Mouse (Mus musculus): Measurements from ENCODE around the gene Arhgef2. TPM values are rescaled to one million over a fixed set of nuclear protein-coding genes. Genes with fewer than 3 reads are reported as not detected.
"Not testable (repeated sequence)": the region's sequence is repeated elsewhere in the genome, so short reads cannot be mapped to it uniquely, and the experiment has no call there.

Arhgef2 gene
- polyA plus RNA-seq (2015; fragmentation: Nextera tagmentation; extraction: Ambion mirVana), result 96.6 and 97.9 TPM in 2 replicates

DNA sequence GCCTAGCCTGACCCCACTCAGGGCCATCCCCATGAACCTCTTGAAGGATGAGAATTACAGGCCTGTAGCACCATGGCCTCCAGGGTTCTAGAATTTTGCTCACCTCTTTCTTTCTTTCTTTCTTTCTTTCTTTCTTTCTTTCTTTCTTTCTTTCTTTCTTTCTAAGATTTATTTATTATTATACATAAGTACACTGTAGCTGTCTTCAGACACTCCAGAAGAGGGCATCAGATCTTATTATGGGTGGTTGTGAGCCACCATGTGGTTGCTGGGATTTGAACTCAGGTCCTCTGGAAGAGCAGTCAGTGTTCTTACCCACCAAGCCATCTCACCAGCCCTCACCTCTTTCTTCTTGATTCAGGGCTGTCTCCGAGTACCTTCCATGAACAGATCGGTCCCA lies at the start of gene Arhgef2:
Gene Arhgef2, plus strand, starts transcription at position 301 of the 400 bp plus-strand sequence.
- not testable (repeated sequence) for H3K9ac ChIP-seq; H3K4me3 ChIP-seq (replicated peaks); ATAC-seq (ENCODE audit: insufficient number of reproducible peaks, low FRiP score, low TSS enrichment, low read depth); H3K36me3 ChIP-seq; H3K4me2 ChIP-seq (replicated peaks); H3K27me3 ChIP-seq; H3K9me3 ChIP-seq (replicated peaks); H3K27ac ChIP-seq (replicated peaks)
- H3K4me1 ChIP-seq, result peaks cover 11% of the 10 kb centered on the region
- WGBS, result 93% methylated on average over 2 of the region's 2 CpGs

DNA sequence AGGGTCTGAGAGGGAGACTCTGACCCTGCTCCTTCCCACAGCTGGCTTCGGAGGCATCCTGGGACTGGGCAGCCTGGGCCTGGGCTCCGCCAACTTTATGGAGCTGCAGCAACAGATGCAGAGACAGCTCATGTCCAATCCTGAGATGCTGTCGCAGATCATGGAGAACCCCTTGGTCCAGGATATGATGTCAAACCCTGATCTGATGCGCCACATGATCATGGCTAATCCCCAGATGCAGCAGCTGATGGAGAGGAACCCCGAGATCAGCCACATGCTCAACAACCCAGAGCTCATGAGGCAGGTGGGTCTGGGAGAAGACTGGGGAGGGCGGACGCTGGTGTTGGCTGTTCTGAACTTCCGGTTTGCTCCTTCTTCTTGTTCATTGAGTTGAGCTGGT lies 49.1 kb upstream of the Arhgef2 start:
- H3K4me2 ChIP-seq (replicated peaks), result no peak overlapping the region
- no peak for ATAC-seq (ENCODE audit: insufficient number of reproducible peaks, low FRiP score, low TSS enrichment, low read depth)
- no peak overlapping the region for H3K4me3 ChIP-seq (replicated peaks)
- H3K27me3 ChIP-seq, result no peaks in the 10 kb centered on the region
- peaks cover 59% of the 10 kb centered on the region for H3K36me3 ChIP-seq
- H3K4me1 ChIP-seq, result peaks cover 20% of the 10 kb centered on the region
- 89% methylated on average over 8 of the region's 8 CpGs for WGBS
- no peak overlapping the region for H3K27ac ChIP-seq (replicated peaks)
- H3K9ac ChIP-seq, result no peak overlapping the region
- no peaks in the 10 kb centered on the region for H3K9me3 ChIP-seq (replicated peaks)

DNA sequence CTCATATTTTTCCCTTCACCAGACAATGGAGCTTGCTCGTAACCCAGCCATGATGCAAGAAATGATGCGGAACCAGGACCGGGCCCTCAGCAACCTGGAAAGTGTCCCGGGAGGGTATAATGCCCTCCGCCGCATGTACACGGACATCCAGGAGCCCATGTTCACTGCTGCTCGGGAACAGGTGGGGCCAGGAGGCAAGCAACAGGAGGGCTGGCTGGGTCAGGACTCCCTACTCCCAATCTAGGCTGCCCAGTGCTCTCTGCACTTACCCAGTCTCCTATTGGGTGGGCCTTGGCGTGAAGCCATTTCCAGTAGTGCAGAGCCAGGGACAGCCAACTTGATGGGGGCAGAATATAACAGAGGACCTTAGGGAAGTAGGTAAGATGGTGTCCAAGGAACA lies 46.2 kb upstream of the Arhgef2 start:
- no peak for ATAC-seq (ENCODE audit: insufficient number of reproducible peaks, low FRiP score, low TSS enrichment, low read depth)
- WGBS, result 93% methylated on average over 9 of the region's 9 CpGs
- H3K9ac ChIP-seq, result no peak overlapping the region

DNA sequence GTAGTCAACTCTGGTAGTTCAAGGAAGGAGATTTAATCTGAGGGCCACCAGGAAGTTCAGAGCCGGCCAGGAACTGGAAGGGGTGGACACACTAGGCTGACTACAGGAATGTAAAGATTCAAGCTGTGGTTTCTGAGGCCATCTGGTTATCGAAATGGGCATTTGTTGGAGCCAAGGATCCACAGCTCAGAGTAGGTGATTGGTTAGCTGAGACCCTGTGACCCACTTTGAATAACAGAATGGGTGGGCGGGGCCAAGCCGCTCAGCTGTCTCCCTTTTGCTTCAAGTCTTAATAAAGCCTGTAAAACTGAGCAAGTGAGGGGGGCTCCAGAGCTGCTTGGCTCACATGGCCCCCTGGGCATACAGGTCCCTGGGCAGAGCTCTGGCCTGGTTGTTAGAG lies 43.8 kb upstream of the Arhgef2 start:
- 75% methylated on average over 4 of the region's 4 CpGs for WGBS
- H3K4me3 ChIP-seq (replicated peaks), result no peak overlapping the region
- 0 out of 2 replicates have a peak, but pooled peaks have one; percentile 6 for ATAC-seq (ENCODE audit: insufficient number of reproducible peaks, low FRiP score, low TSS enrichment, low read depth)

More for the DNA sequence above, 46.2 kb upstream of the Arhgef2 start:
- no peaks in the 10 kb centered on the region for H3K9me3 ChIP-seq (replicated peaks)
- no peak overlapping the region for H3K4me2 ChIP-seq (replicated peaks)
- no peak overlapping the region for H3K27ac ChIP-seq (replicated peaks)
- peaks cover 85% of the 10 kb centered on the region for H3K36me3 ChIP-seq
- no peaks in the 10 kb centered on the region for H3K27me3 ChIP-seq
- H3K4me3 ChIP-seq (replicated peaks), result no peak overlapping the region
- peaks cover 6% of the 10 kb centered on the region for H3K4me1 ChIP-seq

DNA sequence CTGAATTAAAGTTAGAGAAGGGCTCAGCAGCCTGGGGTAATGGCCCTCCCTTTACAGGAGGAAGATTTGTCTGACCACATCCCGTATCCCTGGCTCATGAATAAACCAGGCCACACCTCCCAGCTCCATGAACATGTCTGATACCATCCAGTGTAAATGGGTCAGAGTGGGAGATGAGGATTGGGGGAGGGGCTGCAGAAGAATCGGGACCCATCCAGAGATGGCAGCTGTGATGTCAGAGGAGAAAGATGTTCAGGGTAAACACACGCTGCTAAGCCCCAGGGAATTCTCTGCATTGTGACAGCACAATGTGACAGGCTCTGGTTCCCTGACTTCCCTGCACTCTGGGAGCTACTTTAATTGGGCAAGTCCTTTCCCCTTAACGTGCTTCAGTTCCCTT lies 42.3 kb upstream of the Arhgef2 start:
- no peaks in the 10 kb centered on the region for H3K4me1 ChIP-seq
- WGBS, result 69% methylated on average over 4 of the region's 4 CpGs
- no peaks in the 10 kb centered on the region for H3K9me3 ChIP-seq (replicated peaks)
- 0 out of 2 replicates have a peak overlapping the region, but pooled peaks have one; percentile 31 for H3K27ac ChIP-seq (replicated peaks)
- no peak overlapping the region for H3K9ac ChIP-seq
- peaks cover 94% of the 10 kb centered on the region for H3K36me3 ChIP-seq
- H3K4me2 ChIP-seq (replicated peaks), result no peak overlapping the region
- ATAC-seq (ENCODE audit: insufficient number of reproducible peaks, low FRiP score, low TSS enrichment, low read depth), result no peak
- H3K4me3 ChIP-seq (replicated peaks), result no peak overlapping the region
- H3K27me3 ChIP-seq, result no peaks in the 10 kb centered on the region

More for the DNA sequence above, 43.8 kb upstream of the Arhgef2 start:
- Histone ChIP-seq H3K4me1 (no peaks in the 10 kb centered on the region), H3K27ac (replicated peaks) (no peak overlapping the region), H3K36me3 (peaks cover 93% of the 10 kb centered on the region), H3K9ac (no peak overlapping the region), H3K9me3 (replicated peaks) (no peaks in the 10 kb centered on the region), H3K4me2 (replicated peaks) (no peak overlapping the region), H3K27me3 (no peaks in the 10 kb centered on the region)

DNA sequence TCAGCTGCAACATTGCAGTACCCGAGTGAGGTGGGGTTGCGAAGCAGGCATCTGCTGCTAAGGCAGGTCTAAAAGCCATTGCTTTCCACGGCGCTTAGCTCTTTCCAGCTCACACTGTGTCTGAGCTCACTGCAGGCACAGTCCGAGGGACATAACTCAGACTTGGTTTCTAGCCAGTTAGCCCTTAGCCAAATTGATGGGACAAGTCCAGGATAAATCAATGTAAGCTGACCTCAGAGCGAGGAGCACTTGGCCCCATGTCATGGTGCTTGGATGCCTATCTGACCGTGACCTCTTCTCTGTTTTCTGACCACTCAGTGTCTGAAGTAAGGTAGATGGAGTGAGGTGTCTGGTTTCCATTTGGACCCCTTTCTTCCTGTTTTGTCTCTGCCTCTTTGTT lies 41.8 kb upstream of the Arhgef2 start:
- H3K27me3 ChIP-seq, result no peaks in the 10 kb centered on the region
- H3K36me3 ChIP-seq, result peaks cover 94% of the 10 kb centered on the region
- ATAC-seq (ENCODE audit: insufficient number of reproducible peaks, low FRiP score, low TSS enrichment, low read depth), result no peak
- H3K27ac ChIP-seq (replicated peaks), result 0 out of 2 replicates have a peak overlapping the region, but pooled peaks have one; percentile 31
- H3K4me2 ChIP-seq (replicated peaks), result no peak overlapping the region
- H3K4me3 ChIP-seq (replicated peaks), result no peak overlapping the region
- WGBS, result 86% methylated on average over 7 of the region's 7 CpGs
- H3K4me1 ChIP-seq, result no peaks in the 10 kb centered on the region
- H3K9me3 ChIP-seq (replicated peaks), result no peaks in the 10 kb centered on the region
- H3K9ac ChIP-seq, result no peak overlapping the region

DNA sequence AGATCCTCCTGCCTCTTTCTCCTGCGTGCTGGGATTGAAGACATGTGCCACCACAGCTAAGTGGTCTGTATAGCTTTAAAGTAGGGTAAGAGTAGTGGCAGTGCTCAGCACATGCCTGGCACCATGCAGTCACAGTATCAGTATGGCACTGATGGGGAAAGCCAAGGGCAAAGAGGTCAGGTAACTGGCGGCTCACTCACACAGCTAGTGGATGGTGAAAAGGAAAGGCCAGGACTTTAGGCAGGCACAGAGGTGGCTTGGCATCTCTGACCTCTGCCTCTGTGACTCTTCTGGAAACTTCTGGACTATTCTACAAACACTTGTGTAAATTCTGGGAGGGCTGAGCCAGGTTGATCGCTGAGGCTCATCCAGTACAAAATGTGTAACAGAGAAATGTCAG lies 39.6 kb upstream of the Arhgef2 start:
- ATAC-seq (ENCODE audit: insufficient number of reproducible peaks, low FRiP score, low TSS enrichment, low read depth), result no peak
- Histone ChIP-seq H3K4me1 (no peaks in the 10 kb centered on the region), H3K27ac (replicated peaks) (no peak overlapping the region), H3K4me2 (replicated peaks) (no peak overlapping the region), H3K36me3 (peaks cover 88% of the 10 kb centered on the region), H3K27me3 (no peaks in the 10 kb centered on the region), H3K4me3 (replicated peaks) (no peak overlapping the region), H3K9me3 (replicated peaks) (no peaks in the 10 kb centered on the region), H3K9ac (no peak overlapping the region)
- 88% methylated on average over 3 of the region's 3 CpGs for WGBS

DNA sequence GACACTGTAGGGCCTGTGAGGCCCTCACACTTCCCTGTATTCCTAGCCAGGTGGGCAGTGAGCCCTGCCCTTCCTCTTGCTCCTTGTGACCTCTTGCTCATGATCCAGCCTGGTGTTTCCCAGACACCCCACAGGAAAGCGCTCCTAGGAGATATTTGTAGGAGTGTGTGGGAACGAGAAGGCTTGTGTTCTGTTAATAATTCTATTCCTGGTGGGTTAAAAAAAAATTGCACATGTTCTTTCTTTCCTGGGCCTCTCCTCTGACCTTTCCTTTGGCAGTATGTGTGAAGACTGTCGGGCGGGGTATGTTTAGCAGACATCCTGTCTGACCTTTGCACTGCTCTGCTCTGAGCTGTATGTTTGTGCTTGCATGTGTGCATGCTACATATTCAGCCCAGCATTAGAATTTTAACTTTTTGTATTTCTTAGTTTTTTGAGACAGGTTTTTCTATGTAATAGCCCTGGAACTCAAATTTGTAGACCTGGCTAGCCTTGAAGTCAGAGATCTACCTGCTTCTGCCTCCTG lies 39.2 kb upstream of the Arhgef2 start:
- H3K9ac ChIP-seq, result no peak overlapping the region
- WGBS, result 77% methylated on average over 4 of the region's 4 CpGs
- ATAC-seq (ENCODE audit: insufficient number of reproducible peaks, low FRiP score, low TSS enrichment, low read depth), result no peak

DNA sequence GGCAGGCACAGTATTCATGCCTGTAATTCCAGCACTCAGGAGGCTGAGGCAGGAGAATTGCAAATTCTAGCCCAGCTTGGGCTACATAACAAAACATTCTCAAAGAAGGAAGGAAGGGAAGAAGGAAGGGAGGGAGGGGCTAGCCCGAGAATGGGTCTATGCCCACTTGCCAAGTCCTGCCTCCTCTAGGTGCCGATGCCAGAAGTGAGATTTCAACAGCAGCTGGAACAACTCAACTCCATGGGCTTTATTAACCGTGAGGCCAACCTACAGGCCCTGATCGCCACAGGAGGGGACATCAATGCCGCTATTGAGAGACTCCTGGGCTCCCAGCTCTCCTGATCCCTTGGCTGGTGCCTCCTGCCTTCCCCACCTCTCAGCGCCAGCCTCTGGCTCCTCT lies 37.9 kb upstream of the Arhgef2 start:
- H3K4me1 ChIP-seq, result no peaks in the 10 kb centered on the region
- 88% methylated on average over 6 of the region's 6 CpGs for WGBS
- no peak for ATAC-seq (ENCODE audit: insufficient number of reproducible peaks, low FRiP score, low TSS enrichment, low read depth)
- no peak overlapping the region for H3K27ac ChIP-seq (replicated peaks)
- H3K9me3 ChIP-seq (replicated peaks), result no peaks in the 10 kb centered on the region
- no peaks in the 10 kb centered on the region for H3K27me3 ChIP-seq
- no peak overlapping the region for H3K4me3 ChIP-seq (replicated peaks)
- H3K36me3 ChIP-seq, result peaks cover 75% of the 10 kb centered on the region
- H3K4me2 ChIP-seq (replicated peaks), result no peak overlapping the region
- H3K9ac ChIP-seq, result no peak overlapping the region

More for the DNA sequence above, 39.2 kb upstream of the Arhgef2 start:
- Histone ChIP-seq H3K27ac (replicated peaks) (no peak overlapping the region), H3K4me3 (replicated peaks) (no peak overlapping the region), H3K4me1 (no peaks in the 10 kb centered on the region), H3K9me3 (replicated peaks) (no peaks in the 10 kb centered on the region), H3K36me3 (peaks cover 85% of the 10 kb centered on the region), H3K27me3 (no peaks in the 10 kb centered on the region), H3K4me2 (replicated peaks) (no peak overlapping the region)

DNA sequence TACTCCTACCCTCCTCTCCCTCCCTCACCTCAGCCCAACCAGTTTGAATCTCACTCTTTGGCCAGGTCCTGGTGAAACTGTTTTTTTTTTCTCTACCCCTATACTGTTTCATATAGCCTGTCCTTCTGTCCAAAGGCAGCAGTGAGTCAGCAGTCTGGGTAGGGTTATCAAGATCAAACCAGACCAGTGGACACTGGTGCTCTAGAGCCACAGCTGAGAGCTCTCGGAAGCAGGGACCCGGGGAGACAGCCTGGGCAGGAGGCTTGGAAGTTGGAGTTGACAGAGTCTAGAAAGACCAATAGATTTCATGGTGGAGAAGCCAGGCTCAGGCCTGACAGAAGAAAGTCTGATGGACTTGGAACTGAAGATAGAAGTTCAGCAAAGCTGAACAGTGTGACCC lies 37.2 kb upstream of the Arhgef2 start:
- H3K9me3 ChIP-seq (replicated peaks), result no peaks in the 10 kb centered on the region
- H3K27ac ChIP-seq (replicated peaks), result no peak overlapping the region
- H3K4me1 ChIP-seq, result no peaks in the 10 kb centered on the region
- WGBS, result 97% methylated on average over 2 of the region's 2 CpGs
- H3K4me2 ChIP-seq (replicated peaks), result no peak overlapping the region
- no peak overlapping the region for H3K4me3 ChIP-seq (replicated peaks)
- H3K27me3 ChIP-seq, result no peaks in the 10 kb centered on the region
- H3K36me3 ChIP-seq, result peaks cover 69% of the 10 kb centered on the region
- ATAC-seq (ENCODE audit: insufficient number of reproducible peaks, low FRiP score, low TSS enrichment, low read depth), result no peak
- no peak overlapping the region for H3K9ac ChIP-seq

DNA sequence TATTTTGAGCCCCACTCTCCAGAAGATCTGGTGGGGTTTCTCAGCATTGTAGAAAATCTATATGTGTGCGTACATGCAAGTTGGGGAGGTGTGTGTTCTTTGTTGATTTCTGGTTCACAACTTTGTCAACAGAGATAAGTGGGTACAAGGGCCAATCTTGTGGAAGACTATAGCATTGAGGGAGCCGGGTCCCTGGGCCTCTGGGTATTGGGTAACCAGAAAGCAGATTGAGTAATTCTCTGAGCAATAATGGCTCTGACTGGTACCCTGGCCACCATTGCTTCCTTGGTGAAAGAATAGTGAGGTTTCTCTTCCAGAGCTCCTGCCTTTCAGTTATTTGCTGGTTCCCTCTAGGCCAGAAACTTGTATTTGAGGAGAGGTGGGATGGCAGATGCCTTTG lies 36.7 kb upstream of the Arhgef2 start:
- Histone ChIP-seq H3K9ac (no peak overlapping the region), H3K27ac (replicated peaks) (no peak overlapping the region), H3K36me3 (peaks cover 64% of the 10 kb centered on the region), H3K9me3 (replicated peaks) (no peaks in the 10 kb centered on the region), H3K4me3 (replicated peaks) (no peak overlapping the region), H3K4me1 (no peaks in the 10 kb centered on the region), H3K27me3 (no peaks in the 10 kb centered on the region), H3K4me2 (replicated peaks) (no peak overlapping the region)
- ATAC-seq (ENCODE audit: insufficient number of reproducible peaks, low FRiP score, low TSS enrichment, low read depth), result no peak
- 95% methylated on average over 2 of the region's 2 CpGs for WGBS

DNA sequence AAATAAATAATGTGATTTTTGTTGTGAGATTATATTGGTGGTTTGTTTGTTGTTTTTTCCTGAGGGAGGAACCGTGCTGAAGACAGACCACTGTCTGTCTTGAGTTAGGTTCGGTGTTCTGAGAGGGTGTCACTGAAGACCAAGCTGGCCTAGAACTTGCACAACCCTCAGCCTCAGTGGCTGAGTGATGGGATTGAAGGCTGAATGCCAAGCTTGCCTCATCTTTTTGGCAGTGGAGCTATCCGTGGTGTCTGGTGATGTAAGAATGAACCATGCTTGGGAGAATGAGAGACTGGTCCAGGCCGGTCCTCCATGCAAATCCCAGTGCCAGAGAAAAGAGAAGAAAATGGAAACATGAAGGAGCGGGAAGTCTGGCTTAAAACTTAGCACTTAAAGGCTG lies 36.1 kb upstream of the Arhgef2 start:
- H3K9me3 ChIP-seq (replicated peaks), result no peaks in the 10 kb centered on the region
- H3K4me1 ChIP-seq, result no peaks in the 10 kb centered on the region
- H3K9ac ChIP-seq, result no peak overlapping the region
- H3K27me3 ChIP-seq, result no peaks in the 10 kb centered on the region
- H3K36me3 ChIP-seq, result peaks cover 58% of the 10 kb centered on the region
- 86% methylated on average over 5 of the region's 5 CpGs for WGBS
- no peak for ATAC-seq (ENCODE audit: insufficient number of reproducible peaks, low FRiP score, low TSS enrichment, low read depth)
- no peak overlapping the region for H3K4me3 ChIP-seq (replicated peaks)
- no peak overlapping the region for H3K27ac ChIP-seq (replicated peaks)
- no peak overlapping the region for H3K4me2 ChIP-seq (replicated peaks)

Data from embryonic facial prominence, embryonic 15.5 days (tissue).